Mouse (Mus musculus) gastrocnemius, postnatal 10 days (tissue): Measurements from ENCODE around the gene Fbxw8. TPM values are rescaled to one million over a fixed set of nuclear protein-coding genes. Genes with fewer than 3 reads are reported as not detected.

Experiments used
- DNase-seq: peaks from one replicate; pipeline ENCODE4 v3.0.0; 2021; ENCODE audit warnings: mixed read lengths
- total RNA-seq, 2 experiments: library from RNA; stranded (reverse); gene quantifications; 2 replicates each; pipeline ENCODE4 v1.2.3; 2021

The Fbxw8 gene
- total RNA-seq, 2 experiments from 2014 or later, result 32.8 to 33.5 TPM

- no peak for DNase-seq
Measured at GRCm38 (mm10) chr5:118076721-118077592, 78.3 kb downstream of the Fbxw8 start.

DNA sequence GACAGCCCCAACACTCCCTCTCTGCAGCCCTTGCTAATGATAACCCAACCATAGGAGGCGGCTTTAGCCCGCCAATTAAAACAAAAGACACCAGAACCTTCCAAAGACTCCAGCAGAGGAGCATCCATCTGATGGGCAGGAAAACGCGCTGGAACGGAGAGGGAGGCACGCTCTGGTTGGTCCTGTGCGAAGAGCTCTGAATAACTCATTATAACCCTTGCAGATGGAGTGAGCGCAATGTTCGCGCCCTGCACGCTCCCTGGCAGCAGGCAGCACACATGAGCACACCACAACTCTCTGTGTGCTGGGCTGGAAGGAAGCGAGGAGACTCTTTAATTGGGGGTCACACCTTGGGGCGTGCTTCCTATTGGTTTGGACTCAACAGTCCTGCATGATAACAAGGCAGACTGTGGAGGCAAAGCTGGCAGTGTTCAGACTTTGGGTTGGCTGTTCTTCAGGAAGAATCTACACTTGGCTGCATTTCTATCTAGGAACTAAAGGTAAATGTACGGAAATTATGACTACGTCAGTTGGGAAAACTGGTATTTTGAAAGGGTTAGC is 82.0 kb downstream of the Fbxw8 start:
- DNase-seq, result no peak

DNA sequence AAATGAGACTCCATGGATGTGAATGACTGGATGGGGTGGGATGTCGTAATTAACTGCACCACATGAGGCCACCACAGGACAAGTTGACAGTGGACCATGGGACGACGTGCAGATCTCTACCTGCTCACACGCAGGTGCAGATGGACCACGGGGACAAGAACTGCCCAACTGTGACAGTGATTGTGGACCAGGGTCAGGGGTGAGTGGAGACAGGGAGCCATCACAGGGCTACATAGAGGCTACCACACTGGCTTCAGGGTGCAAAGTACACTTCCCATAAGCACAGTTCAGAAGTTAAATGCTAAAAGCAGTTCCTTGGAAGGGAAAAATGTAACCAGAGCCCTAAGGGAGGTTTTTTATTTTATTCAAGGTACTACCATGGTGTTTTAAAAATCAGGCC is 83.5 kb downstream of the Fbxw8 start:
- no peak for DNase-seq

- DNase-seq, result peak; percentile 56
Measured at GRCm38 (mm10) chr5:118069315-118069714, 85.9 kb downstream of the Fbxw8 start.

GRCm38 (mm10) chr5:118067984-118068494 is 87.2 kb downstream of the Fbxw8 start:
- no peak for DNase-seq

DNA sequence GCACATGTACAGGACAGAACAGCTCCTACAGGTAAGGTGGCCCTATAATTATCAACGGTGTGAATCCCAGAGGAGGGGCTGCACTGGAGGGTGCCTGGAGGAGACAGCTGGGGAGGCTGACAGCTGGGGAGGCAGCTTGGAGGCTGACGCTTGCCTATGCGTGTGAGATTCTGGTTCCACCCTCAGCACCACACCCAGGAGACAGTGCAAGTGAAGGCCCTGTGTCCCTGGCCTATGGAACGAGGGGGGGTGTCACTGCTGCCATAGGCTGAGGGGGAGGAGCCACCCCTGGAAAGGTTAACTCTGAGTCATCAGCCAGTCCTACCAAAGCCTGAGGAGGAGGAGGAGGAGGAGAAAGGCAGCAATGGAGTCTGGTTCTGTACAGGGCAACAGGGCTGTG is 87.7 kb downstream of the Fbxw8 start:
- no peak for DNase-seq

GRCm38 (mm10) chr5:118066828-118067227 is 88.4 kb downstream of the Fbxw8 start:
- peak; percentile 85 for DNase-seq

GRCm38 (mm10) chr5:118065516-118066255 is 89.6 kb downstream of the Fbxw8 start:
- no peak for DNase-seq

GRCm38 (mm10) chr5:118064284-118064901 is 90.9 kb downstream of the Fbxw8 start:
- DNase-seq, result no peak

DNA sequence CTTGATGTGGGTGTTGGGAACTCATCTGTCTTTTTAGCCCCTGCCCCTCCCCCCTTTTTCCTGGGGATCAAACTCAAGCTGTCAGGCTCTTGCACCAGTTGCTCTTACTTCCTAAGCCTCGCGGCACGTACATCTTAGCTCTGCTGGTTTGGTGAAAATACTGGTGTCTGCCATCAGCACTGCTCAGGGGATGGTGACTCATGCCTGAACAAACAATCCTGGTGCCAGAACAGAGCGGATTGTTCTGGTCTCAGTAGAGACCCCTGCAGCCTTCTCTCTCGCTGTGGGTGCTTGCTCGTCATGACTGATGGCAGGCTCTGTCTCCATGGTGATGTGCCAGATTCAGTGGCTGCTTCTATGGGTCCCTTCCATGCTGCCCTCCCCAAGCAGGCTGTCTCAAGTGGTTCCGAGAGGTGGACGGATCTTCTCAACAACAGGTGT is 92.1 kb downstream of the Fbxw8 start:
- no peak for DNase-seq

DNA sequence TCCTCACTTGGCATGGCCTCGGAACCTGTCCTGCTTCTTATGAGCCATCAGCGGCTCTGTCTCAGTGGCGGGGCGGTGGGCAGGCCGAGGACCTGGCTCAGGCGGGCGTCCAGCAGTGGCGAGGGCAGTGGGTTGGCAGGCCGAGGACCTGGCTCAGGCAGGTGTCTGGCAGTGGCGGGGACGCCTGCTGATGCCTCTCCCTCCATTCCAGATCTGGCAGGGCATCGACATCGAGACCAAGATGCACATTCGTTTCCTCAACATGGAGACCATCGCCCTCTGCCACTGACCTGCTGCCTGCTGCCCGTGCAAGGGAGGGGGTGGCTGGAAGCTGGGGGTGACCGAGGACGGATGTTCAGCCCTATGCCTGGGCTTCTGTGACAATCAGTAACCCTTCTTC is 93.9 kb downstream of the Fbxw8 start:
- no peak for DNase-seq

- no peak for DNase-seq
Measured at GRCm38 (mm10) chr5:118059646-118060045, 95.6 kb downstream of the Fbxw8 start.

DNA sequence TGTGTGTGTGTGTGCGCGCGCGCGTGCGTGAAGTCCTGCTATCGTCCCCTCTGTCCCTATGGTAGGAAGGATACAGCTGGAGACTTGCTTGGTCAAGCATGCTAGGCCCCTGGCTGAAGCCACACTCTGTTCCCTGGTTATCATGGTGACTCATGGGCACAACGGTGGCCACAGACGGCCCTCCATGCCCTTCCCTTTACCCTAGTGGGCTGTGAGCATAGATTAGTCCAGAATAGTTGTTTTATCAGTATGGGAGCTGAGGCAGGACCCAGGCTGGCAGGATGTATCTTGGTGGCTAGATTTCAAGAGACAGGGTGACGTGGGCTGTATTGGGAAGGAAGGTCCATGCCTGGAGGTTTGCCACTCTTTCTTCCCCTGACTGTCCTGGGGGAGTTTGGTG is 96.4 kb downstream of the Fbxw8 start:
- no peak for DNase-seq

- no peak for DNase-seq
Measured at GRCm38 (mm10) chr5:118057508-118058111, 97.7 kb downstream of the Fbxw8 start.

GRCm38 (mm10) chr5:118053205-118053604 is 102.1 kb downstream of the Fbxw8 start:
- DNase-seq, result no peak

DNA sequence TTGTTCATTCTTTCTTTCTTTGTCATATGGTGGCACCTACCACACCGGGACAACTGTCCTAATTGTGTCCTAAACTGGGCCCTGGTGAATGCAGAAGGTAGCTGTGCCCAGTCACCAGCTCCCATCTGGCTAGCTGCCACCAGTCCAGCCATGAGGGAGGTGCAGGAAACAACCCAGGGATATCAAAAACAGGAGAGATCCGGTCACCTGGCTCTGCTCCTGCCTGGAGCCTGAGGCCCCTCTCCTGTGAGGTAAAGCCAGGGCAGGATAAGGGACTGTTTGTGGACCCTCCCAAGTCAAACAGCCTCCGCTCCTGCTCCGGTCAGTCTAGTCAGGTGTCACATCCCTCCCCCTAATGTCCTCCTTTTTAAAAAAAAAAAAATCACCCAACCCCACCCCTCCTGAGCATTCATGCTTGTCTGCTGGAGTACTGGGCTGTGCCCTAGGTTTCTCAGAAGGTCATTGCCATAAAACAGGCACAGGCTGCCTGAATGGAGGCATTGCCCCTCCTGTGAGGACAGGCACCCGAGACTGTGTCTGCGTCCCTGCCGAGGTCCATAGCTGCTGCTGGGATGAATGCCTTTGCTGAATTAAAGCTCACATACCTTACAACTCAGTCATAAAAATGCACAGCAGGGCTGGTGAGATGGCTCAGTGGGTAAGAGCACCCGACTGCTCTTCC is 103.1 kb downstream of the Fbxw8 start:
- DNase-seq, result no peak

- DNase-seq, result no peak
Measured at GRCm38 (mm10) chr5:118050743-118051142, 104.5 kb downstream of the Fbxw8 start.

DNA sequence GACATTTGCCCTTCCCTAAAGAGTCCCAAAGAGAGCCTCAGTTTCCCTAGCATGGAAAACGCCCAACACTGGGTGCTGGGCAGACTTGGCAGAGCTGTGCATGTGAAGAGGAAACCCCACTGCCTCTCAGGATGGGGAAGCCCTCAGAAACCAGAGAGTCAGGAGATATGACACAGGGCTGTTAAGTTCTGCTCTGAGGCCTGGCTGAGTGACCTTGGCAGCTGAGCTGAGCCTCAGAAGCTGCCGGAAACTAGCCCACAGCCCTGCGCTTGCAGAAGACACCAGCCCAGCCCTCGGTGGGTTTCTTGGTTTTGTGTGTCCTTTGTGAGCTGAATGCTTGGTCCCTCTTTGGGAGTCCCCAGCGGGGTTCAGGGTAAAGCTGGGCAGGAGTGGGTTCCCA is 106.3 kb downstream of the Fbxw8 start:
- DNase-seq, result no peak

DNA sequence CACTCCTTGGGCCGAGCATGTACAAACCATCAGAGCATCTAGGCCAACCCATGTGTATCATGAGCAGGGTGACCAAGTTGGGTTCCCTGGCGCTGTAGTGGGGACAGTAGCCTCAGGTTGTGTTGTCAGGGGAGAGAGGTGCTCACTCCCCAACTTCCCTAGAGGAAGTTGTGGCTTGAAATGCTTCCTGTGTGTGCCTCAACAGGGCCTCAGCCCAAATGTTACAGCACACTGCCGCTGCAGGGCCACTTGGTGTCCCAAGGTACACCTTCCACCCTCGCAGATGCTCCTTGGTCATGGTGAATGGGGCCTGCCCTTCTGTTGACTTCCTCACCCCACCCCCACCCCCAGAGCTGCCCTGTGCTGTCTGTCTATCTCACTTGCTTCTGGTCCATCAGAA is 106.9 kb downstream of the Fbxw8 start:
- no peak for DNase-seq

DNA sequence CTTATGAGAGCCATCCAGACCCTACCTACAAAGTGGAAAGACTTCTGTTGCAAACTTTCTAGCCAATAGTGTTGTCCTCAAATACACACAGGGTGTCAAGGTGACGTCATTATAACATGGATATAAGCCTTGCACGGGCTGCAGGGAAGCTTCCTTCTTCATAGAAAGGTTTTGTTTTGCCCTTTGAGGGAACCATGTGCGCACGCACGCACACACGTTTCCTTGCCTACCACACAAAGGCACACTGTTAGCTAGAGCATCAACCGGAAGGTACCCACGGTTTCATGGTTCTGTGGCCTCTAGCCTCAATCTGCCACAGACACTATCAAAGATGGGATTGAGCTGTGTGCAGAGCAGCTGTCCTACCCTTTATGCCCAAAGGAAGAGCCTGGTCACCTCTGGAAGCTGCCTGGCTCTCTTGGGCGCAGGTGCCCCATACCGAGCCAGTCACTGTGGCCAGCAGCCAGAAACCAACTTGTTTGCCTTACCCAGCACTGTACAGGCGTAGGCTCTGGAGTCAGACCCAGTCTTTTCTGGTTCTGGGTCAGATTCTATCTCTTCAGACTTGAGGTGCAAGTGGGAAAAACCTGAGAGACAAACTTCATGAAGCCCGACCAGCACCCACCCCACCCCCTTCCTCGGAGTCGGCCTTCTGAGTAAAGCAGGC is 108.0 kb downstream of the Fbxw8 start:
- DNase-seq, result no peak

DNA sequence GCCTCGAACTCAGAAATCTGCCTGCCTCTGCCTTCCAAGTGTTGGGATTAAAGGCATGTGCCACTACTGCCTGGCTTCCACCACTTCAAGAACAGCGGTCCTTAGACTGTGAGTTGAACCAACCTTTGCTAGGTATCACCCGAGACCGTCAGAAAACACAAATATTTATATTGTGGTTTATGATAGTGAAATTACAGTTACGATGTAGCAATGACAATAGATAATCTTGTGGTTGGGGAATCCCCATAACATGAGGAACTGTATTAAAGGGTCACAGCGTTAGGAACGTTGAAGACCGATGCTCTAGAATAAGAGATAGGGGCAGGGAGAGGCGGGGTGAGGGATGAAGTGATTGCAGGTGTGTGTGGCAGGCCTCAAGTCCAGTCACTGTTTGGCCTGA is 109.9 kb downstream of the Fbxw8 start:
- no peak for DNase-seq
